Mouse (Mus musculus) hindbrain, embryonic 14.5 days (tissue): ENCODE results near the gene Prim2. TPM values are rescaled to one million over a fixed set of nuclear protein-coding genes. Genes with fewer than 3 reads are reported as not detected.

Source experiments
- ATAC-seq: fragments of 200-750 bp; cut with Nextera tagmentation; 2 replicates; pipeline ENCODE4 v1.8.0; 2017; ENCODE audit warnings: moderate number of reproducible peaks, mild to moderate bottlenecking, moderate TSS enrichment, moderate library complexity; ENCODE audit not compliant: low FRiP score
- DNase-seq: peaks from one replicate; pipeline ENCODE4 v3.0.0-alpha.2; 2015; ENCODE audit warnings: low spot score
- H3K27ac ChIP-seq: fragments of 300-500 bp; sonication (generic); 2 replicates; pipeline ENCODE4 v1.5.1; 2014; ENCODE audit warnings: mild to moderate bottlenecking, moderate library complexity
- H3K27me3 ChIP-seq: fragments of 300-500 bp; sonication (generic); 2 replicates; pipeline ENCODE4 v1.6.1; 2014; ENCODE audit warnings: mild to moderate bottlenecking, low read length, mixed read lengths; ENCODE audit not compliant: control insufficient read depth, insufficient read depth
- H3K36me3 ChIP-seq: fragments of 300-500 bp; sonication (generic); replicated peaks from 2 replicates; pipeline ENCODE4 v1.6.1; 2014; ENCODE audit not compliant: control insufficient read depth, insufficient read depth
- H3K4me1 ChIP-seq: fragments of 300-500 bp; sonication (generic); replicated peaks from 2 replicates; pipeline ENCODE4 v1.6.1; 2014; ENCODE audit warnings: antibody characterized with exemption, low read length, mixed read lengths; ENCODE audit not compliant: control insufficient read depth, insufficient read depth
- H3K4me2 ChIP-seq: fragments of 300-500 bp; sonication (generic); replicated peaks from 2 replicates; pipeline ENCODE4 v1.6.1; 2014; ENCODE audit warnings: mild to moderate bottlenecking, moderate library complexity
- H3K4me3 ChIP-seq: fragments of 300-500 bp; sonication (generic); replicated peaks from 2 replicates; pipeline ENCODE4 v1.5.1; 2014; ENCODE audit warnings: mild to moderate bottlenecking, low read length
- H3K9ac ChIP-seq: fragments of 300-500 bp; sonication (generic); 2 replicates; pipeline ENCODE4 v1.6.1; 2014
- H3K9me3 ChIP-seq: fragments of 300-500 bp; sonication (generic); 2 replicates; pipeline ENCODE4 v1.6.1; 2016; ENCODE audit warnings: low read length; ENCODE audit not compliant: control insufficient read depth
- WGBS: fragments of 180-500 bp; shearing (Covaris S2); extraction: QIAGEN DNeasy Blood & Tissue Kit; methylation state at CpG from one replicate; pipeline ENCODE4 v1.1.7; 2014; 5-methylcytosine and 5-hydroxymethylcytosine counted together
- polyA plus RNA-seq: library from polyadenylated mRNA; unstranded; fragments of >200 nt; fragmentation: Nextera tagmentation; extraction: Ambion mirVana; gene quantifications from 2 replicates; pipeline ENCODE4 v1.2.1, GENCODE M21; 2014

Prim2 gene
- polyA plus RNA-seq, 1 experiment from 2014 or later, result 20.6 TPM

DNA sequence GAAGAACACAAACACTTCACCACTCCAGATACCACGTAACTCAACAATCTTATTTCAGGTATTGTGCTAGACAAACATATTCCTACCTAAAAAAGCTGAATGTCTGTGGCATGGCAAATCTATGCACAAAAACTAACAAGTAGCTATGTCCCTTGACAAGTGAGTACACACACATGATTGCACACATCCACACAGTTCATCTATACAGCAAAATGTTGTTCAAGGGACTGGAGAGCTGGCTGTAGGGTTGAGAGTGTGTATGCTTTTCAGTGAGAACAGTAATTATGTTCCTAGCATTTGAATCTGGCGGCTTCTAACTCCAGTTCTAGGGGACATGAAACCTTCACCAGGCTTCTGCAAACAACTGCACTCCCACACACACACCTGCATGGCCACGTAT is 69.9 kb downstream of the Prim2 start:
- 92% methylated on average over 3 of the region's 3 CpGs for WGBS
- Histone ChIP-seq H3K36me3 (no peaks in the 10 kb centered on the region), H3K4me3 (no peak overlapping the region), H3K4me2 (no peak overlapping the region), H3K9me3 (peaks cover 4% of the 10 kb centered on the region; the same call in 1 of the 2 replicates), H3K9ac (no peak overlapping the region), H3K27me3 (no peaks in the 10 kb centered on the region), H3K4me1 (no peaks in the 10 kb centered on the region), H3K27ac (peak overlapping the region; percentile 2; the same call in 1 of the 2 replicates)
- ATAC-seq (no peak), DNase-seq (no peak)

DNA sequence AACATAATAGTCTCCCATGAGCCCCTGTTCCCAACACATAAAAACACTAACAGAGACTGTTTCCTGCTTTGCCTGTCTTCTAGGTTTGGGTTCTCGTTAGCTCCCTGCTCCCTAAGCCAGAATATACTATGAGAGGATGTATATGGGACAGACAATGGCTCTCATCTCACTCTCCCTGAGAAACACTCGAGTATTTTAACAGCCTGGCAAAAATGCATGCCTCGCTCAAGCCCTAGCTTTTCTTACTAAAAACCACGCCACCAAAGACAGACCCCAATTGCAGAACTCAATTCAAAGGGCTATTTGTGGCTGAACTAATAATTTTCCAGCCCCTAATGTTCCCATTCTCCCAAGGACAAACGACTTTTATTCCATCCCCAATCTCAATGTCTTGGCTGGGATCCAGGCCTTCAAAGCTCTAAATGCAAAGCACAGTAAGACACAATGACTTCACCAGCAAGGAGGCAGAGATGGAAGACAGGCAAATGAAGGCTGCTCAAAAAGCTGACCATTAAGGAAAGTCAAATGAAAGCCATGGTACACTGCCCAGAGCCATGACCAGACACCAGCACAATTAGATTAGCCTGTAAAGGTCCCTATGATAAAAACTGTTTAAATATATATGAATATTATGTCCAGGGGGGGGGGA is 70.5 kb downstream of the Prim2 start:
- H3K27ac ChIP-seq, result peak overlapping the region; percentile 2; the same call in 1 of the 2 replicates
- H3K9ac ChIP-seq, result no peak overlapping the region
- peaks cover 4% of the 10 kb centered on the region; the same call in 1 of the 2 replicates for H3K9me3 ChIP-seq
- 58% methylated on average over 5 of the region's 5 CpGs for WGBS
- H3K4me2 ChIP-seq, result no peak overlapping the region
- H3K36me3 ChIP-seq, result no peaks in the 10 kb centered on the region
- no peaks in the 10 kb centered on the region for H3K27me3 ChIP-seq
- H3K4me3 ChIP-seq, result no peak overlapping the region
- peak; percentile 64; the same call in 1 of the 2 replicates for ATAC-seq
- DNase-seq, result peak; percentile 49
- no peaks in the 10 kb centered on the region for H3K4me1 ChIP-seq

DNA sequence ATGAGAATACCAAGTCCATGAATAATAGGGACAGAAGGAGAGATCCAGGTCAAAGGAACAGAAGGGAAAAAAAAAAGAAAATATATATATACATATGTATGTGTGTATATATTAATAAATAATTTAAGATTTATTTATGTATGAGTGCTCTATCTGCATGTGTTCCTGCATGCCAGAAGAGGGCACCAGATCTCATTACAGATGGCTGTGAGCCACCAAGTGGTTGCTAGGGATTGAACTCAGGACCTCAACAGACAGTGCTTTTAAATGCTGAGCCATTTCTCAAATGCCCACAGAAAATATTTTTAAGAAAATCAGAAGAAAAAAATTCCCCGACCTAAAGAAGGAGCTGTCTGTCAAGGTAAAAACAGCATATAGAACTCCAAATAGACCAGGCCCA is 72.6 kb downstream of the Prim2 start:
- ATAC-seq, result no peak
- DNase-seq, result no peak
- H3K9ac ChIP-seq, result no peak overlapping the region
- peaks cover 4% of the 10 kb centered on the region; the same call in 1 of the 2 replicates for H3K9me3 ChIP-seq
- H3K36me3 ChIP-seq, result no peaks in the 10 kb centered on the region
- H3K27ac ChIP-seq, result no peak overlapping the region
- WGBS, result 81% methylated on average over 1 of the region's 1 CpGs
- no peaks in the 10 kb centered on the region for H3K27me3 ChIP-seq
- no peak overlapping the region for H3K4me3 ChIP-seq
- H3K4me2 ChIP-seq, result no peak overlapping the region
- no peaks in the 10 kb centered on the region for H3K4me1 ChIP-seq

DNA sequence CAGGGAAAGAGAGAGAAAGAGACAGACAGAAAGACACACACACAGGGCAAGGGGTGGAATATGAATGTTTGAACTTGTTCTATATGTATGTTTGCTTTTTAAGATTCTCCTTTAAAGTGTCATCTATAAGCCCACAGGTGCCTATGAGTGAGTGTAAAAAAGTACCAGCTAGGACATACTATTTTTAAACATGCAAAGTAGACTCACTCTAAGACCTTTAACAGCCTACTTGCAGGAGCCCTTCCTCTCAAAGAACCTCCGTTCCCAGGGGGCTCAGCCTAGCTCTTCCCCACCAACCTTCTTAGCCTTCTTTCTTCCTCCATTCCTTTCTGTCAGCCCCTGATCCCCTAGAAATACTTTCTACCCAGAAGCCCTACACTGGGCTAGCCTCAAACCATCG is 73.7 kb downstream of the Prim2 start:
- no peak for ATAC-seq
- H3K27ac ChIP-seq, result no peak overlapping the region
- H3K9ac ChIP-seq, result no peak overlapping the region
- no peaks in the 10 kb centered on the region for H3K4me1 ChIP-seq
- no peak overlapping the region for H3K4me3 ChIP-seq
- H3K36me3 ChIP-seq, result no peaks in the 10 kb centered on the region
- DNase-seq, result no peak
- WGBS, result 81% methylated on average over 2 of the region's 2 CpGs
- H3K4me2 ChIP-seq, result no peak overlapping the region
- no peaks in the 10 kb centered on the region for H3K27me3 ChIP-seq
- H3K9me3 ChIP-seq, result peaks cover 4% of the 10 kb centered on the region; the same call in 1 of the 2 replicates

DNA sequence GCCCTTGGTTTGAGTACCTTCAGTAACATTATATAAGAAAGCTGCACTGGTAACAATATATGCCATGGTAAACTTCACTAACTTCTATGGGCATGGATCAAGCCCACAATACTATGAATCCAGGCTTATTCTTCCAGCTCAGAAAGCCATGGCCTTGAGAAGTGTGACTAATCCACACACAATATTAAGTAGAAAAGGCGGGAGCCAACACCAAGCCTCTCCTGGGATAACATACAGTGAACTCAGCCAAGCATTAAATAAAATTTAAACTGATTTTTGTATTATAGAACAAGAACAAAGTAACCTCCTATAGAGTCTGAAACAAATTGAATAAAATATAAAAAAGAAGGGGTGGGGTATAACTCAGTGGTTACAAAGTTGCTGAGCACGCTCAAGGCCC is 74.6 kb downstream of the Prim2 start:
- DNase-seq (no peak), ATAC-seq (peak; percentile 40; the same call in 1 of the 2 replicates)
- Histone ChIP-seq H3K36me3 (no peaks in the 10 kb centered on the region), H3K4me1 (no peaks in the 10 kb centered on the region), H3K9me3 (peaks cover 4% of the 10 kb centered on the region; the same call in 1 of the 2 replicates), H3K27me3 (no peaks in the 10 kb centered on the region), H3K4me2 (no peak overlapping the region), H3K27ac (no peak overlapping the region), H3K4me3 (no peak overlapping the region), H3K9ac (no peak overlapping the region)
- 42% methylated on average over 2 of the region's 2 CpGs for WGBS

DNA sequence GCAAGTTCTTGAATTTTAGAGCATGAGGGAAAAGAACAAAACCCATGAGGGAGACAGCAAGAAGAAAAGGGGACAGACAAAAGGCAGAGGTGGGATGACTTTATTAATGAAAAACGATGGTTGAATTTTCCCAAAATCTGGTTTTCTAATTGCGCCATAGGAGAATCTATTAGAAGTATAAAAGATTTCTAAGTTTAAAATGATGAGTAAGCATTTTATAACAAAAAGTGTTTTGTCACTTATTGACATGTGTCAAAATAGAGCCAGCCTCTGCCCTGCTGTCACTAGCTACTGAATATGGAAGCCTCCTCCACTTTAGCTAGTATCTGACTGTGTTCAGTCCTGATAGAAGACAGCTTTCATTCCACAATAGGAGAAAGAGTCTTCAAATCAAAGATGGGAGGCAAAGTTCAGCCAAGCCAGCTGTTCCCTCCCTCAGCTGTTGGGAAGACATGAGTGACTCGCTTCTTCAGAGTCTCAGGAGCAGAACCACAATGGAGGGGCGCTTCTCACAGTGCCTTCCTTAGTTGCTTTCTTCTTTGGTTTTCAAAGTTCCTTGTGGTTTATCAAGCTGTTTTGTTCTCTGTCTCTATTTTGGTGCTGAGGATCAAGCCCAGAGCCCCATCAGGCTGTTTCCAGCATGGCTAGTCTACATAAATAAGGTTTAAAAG is 75.7 kb downstream of the Prim2 start:
- H3K9me3 ChIP-seq, result peaks cover 4% of the 10 kb centered on the region; the same call in 1 of the 2 replicates
- H3K9ac ChIP-seq, result no peak overlapping the region
- no peaks in the 10 kb centered on the region for H3K4me1 ChIP-seq
- no peaks in the 10 kb centered on the region for H3K27me3 ChIP-seq
- H3K36me3 ChIP-seq, result no peaks in the 10 kb centered on the region
- 78% methylated on average over 4 of the region's 4 CpGs for WGBS
- no peak overlapping the region for H3K4me3 ChIP-seq
- H3K27ac ChIP-seq, result no peak overlapping the region
- ATAC-seq, result no peak
- no peak overlapping the region for H3K4me2 ChIP-seq
- DNase-seq, result no peak

DNA sequence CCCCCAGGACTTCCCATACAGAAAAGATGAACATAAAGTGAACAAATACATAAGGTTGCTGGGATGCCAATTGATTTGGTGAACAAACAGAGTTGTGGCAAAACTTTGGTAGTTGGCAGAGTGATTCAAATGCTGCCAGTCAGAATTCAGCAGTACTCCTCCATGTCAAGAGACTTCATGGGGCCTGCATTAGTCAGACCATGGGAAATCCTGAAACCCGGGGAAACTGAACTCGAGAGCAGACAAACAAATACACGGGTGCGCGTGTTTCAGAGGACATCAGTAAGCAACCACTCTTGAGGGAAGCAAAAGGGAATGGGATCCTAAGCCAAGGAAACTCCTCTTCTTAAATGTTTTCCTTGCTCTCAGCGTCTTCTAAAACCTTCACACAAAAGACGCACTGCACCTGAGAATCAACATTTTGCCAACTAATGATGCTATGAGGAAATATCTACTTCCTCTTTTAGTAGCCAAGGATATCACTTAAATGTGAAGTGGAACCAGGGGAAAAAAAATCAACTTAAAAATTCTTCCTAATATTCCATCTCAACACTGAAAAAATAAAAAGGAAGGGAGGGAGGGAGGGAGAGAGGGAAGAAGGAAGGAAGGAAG is 77.5 kb downstream of the Prim2 start:
- Histone ChIP-seq H3K9ac (no peak overlapping the region), H3K27me3 (no peaks in the 10 kb centered on the region), H3K4me2 (no peak overlapping the region), H3K27ac (no peak overlapping the region), H3K4me1 (no peaks in the 10 kb centered on the region), H3K36me3 (no peaks in the 10 kb centered on the region), H3K4me3 (no peak overlapping the region), H3K9me3 (no peaks in the 10 kb centered on the region)
- 97% methylated on average over 7 of the region's 7 CpGs for WGBS
- DNase-seq, result no peak
- ATAC-seq, result no peak

DNA sequence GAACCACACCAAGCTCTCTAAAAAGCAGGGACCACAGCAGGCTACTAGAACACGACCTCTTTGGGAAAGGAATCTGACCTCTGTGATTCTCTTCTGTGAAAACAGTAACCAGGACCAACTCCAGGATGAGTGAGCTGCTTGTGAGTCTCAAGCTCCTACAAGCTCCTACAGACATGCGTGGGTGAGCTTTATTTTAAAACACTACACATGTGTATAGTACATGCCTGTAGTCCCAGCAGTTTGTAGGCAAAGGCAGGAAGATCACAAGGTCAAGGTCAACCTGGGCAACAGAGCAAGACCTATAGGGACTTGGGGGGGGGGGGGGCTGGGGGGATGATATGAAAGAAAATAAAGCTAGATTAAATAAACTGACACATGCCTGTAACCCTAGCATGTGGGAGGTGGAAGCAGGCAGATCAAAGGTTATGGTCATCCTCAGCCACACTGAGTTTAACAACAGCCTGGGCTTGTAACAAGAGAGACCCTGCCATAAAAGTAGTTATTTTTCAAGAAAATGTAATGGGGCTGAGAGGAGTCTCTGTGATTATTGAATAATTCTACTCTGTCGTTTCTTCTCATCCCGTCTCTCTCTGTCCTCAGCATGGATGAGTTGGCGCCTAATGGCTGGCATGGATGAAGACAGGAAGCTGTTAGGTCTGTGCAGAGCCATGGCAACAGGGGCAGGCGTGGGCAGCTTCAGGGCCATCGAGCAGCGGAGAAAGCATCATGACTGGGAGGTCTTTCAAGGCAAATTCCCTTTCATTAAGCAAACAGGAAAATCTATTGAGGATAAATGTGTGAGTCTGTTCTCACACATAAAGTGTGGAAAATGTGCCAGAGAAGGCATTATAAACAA is 78.8 kb downstream of the Prim2 start:
- no peaks in the 10 kb centered on the region for H3K36me3 ChIP-seq
- H3K27ac ChIP-seq, result no peak overlapping the region
- DNase-seq (no peak), ATAC-seq (no peak; the same call in 1 of the 2 replicates)
- no peak overlapping the region for H3K4me3 ChIP-seq
- H3K4me1 ChIP-seq, result no peaks in the 10 kb centered on the region
- 58% methylated on average over 8 of the region's 8 CpGs for WGBS
- H3K9ac ChIP-seq, result no peak overlapping the region
- no peak overlapping the region for H3K4me2 ChIP-seq
- no peaks in the 10 kb centered on the region for H3K27me3 ChIP-seq
- no peaks in the 10 kb centered on the region for H3K9me3 ChIP-seq

DNA sequence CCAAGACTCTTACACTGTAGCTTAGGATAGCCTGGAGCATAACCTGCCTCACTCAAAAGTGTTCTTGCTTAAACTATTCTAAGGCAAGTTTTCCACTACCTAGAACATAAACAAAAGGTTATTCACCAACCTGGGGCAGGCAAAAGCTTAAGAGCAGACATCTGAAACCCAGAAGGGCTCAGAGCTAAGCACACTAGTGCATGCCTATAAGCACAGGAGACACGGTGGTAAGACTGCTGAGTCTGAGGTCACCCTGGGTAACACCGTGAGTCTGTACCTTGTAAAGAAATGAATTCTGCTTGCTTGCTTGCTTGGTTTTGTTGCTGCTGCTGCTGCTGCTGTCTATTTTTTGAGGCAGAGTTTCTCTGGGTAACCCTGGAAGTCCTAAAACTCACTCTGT is 80.1 kb downstream of the Prim2 start:
- Histone ChIP-seq H3K9ac (no peak overlapping the region), H3K9me3 (no peaks in the 10 kb centered on the region), H3K27me3 (no peaks in the 10 kb centered on the region), H3K27ac (no peak overlapping the region), H3K36me3 (no peaks in the 10 kb centered on the region), H3K4me1 (no peaks in the 10 kb centered on the region), H3K4me2 (no peak overlapping the region), H3K4me3 (no peak overlapping the region)
- no peak for ATAC-seq
- WGBS, result 75% methylated on average over 2 of the region's 2 CpGs
- DNase-seq, result no peak
